Mouse (Mus musculus): ENCODE data around the gene Snx30.

Gene Snx30

DNA sequence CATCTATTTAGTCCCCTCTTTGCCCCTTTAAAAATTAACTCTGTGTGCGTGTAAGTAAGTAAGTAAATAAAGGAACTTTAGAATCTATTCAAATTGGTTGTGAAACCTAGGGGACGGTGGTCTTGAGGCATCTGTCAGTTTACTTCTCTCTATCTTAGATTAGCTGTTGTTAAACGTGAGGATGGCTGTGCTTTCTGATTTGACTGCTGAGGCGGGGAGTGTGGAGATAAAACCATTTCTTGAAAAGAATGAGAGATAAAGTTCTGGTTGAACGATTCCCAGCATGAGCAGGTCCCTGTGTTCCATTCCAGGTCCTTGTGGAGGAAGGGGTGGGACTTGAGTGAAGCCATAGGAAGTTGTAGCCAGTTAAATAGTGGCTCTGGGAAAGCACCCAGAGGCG lies 67.6 kb downstream of the Snx30 start:
- DNase-seq (ENCODE audit: low read depth): no peak

DNA sequence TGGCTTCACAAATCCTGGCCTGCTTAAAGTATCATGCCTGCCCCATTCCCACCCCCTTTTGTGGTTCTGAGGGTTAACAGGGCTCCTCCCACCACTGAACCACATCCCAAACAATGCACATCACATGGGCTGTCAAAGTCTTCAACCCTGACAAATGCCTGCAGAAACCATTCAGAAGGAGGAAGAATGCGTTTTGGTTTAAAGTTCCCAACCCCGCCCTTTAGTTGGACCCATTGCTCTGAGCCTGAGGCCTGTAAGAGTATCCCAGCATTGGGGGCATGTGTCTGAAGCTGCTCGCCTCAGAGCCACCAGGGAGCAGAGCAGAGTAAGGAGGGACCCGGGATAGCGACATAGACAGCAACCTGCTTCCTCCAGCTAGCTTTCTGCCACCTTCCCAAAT lies 68.2 kb downstream of the Snx30 start:
- no peak for DNase-seq (ENCODE audit: low read depth)

DNA sequence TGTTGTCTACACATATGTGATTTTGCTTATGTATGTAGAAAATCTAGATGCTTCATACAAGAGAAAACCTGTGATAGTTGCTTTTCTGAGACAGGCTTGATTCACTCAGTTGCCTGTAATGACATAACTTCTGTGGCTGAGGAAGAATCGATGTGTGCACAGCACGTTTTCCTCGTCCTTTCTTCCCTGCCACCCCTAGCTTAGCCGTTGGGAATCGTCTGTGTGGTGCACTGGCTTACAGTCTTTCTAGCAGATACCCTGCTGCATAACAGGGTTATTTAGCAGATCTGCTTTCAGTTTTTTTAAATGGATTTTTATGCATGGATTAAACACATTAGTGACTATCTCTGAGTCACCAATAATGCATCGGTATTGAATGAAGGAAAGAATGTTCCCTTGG lies 70.9 kb downstream of the Snx30 start:
- no peak for DNase-seq (ENCODE audit: low read depth)

DNA sequence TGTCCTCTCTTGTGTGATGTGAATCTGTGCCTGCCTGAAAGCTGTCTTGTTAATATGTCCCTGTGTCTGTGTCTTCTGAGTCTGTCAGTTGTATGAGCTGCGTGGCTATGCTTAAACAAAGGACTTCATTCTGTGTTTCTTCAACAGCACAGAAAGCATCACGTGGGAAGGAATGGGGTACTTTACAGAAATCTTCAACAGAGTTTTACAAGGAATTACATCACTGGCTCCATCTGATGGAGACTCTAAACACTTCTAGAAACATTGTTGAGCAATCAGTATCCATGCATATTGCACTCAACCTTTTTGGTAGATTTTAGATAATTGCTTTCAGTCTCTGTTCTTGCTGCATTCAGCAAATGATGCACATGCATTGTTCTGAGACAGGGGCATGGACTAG lies 71.4 kb downstream of the Snx30 start:
- no peak for DNase-seq (ENCODE audit: low read depth)

DNA sequence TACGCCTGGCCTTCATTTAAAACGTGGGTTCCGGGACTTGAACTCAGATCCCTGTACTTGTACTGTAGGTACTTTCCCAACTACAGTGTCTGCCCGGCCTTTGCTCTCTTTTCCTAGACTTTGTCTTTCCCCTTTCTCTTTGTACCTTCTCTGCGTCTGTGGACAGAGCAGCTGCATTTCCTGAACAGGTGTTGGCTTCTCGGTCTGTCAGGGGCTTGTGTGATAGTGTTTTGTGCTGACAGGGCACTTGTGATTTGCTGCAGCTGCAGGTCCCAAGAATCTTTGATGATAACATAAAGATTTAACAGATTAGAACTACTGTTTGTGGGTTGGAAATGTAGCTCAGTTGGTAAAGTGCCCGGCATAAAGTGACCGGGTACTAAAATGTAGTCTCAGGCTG lies 73.0 kb downstream of the Snx30 start:
- DNase-seq (ENCODE audit: low read depth): no peak

DNA sequence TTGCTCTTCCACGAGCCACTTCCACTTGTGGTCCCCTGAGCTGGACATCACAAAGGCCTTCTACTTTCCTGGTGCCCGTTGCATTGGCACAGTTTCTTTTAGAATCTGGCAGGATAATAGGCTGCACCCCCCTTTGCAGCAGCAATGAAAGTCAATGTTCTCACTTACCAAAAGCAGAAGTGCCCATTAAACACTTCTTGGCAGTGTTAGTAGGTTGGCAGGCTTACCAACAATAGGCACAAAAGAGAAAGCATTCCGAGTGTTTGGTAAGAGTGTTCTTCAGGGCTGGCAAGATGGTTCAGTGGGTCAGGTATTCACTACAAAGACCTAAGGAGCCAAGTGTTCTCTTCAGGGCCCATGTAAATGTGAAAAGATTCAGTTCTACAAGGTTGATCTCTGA lies 73.8 kb downstream of the Snx30 start:
- no peak for DNase-seq (ENCODE audit: low read depth)

DNA sequence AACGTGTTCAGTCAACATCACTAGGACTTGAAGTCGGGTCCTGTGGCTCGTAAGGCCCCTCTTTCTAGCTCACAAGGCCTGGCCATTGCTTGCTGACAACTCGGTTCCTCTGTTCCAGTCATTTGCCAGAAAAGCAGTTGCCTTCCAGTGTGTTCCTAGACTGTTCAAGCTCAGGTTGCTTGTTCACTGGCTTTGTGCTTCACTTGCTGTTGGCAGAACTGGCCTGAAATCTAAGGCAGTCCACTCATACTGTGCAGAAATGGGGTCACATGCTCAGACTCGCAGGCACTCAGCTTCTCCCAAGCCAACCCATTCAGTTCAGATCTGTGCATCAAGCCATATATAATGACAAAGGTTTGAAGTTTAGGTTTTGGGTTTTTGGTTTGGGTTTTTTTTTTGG lies 75.1 kb downstream of the Snx30 start:
- DNase-seq (ENCODE audit: low read depth): no peak

DNA sequence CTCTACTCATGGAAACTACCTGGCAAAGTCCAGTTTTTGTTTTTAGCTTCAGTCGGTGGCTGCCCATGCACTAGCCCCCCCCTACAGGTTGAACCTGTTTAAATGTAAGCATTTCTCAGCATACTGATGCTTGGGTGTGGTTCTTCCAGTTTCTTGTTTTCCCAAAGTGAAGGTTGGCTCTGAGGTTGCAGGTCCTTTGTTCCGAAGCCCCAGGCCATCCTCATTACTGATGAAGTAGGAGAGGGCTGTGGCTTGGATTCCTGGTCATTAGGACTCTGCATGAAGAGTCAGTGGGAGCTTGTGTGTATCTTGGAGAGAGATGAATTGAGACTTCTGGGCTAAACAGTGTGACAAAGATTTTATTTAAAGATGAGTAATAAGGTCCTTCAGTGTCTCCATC lies 75.6 kb downstream of the Snx30 start:
- DNase-seq (ENCODE audit: low read depth): no peak

DNA sequence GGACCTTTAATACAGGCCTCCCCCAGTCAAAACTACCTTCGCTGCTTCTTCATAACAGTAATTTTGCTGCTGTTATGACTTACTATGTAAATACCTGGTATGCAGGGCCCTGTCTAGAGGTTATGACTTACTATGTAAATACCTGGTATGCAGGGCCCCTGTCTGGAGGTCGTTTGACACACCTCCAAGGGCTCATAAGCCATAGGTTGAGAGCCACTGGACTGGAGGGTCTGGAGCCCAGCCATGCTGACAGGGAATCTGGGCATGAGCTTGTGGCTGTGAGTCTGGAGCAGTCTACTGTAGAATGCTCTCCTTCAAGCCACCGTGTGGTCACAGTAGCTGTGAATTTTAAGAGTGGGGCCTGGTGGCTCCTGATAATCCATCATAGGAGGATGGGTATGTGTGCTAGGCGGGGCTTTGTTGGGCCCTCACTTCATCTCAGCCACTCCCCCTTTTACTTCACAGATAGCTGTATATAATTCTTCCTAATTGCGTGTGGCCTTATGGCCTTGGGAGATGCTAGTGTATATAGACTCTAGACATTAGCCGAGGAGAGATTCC lies 78.6 kb downstream of the Snx30 start:
- no peak for DNase-seq (ENCODE audit: low read depth)

DNA sequence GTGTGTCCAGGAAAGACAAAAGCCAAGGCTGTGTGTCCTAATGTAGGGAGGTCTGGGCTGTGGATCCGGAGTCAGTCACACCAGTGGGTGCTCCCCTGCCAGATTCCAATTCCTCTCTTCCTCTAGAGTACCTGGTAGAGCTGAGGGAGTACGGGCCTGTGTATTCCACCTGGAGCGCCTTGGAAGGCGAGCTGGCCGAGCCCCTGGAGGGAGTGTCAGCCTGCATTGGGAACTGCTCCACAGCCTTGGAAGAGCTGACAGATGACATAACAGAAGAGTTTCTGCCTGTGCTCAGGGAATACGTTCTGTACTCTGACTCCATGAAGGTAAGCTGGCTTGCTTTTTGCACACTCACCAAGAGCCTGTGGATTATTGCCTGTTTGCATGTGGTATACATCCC lies 80.6 kb downstream of the Snx30 start:
- no peak for DNase-seq (ENCODE audit: low read depth)

DNA sequence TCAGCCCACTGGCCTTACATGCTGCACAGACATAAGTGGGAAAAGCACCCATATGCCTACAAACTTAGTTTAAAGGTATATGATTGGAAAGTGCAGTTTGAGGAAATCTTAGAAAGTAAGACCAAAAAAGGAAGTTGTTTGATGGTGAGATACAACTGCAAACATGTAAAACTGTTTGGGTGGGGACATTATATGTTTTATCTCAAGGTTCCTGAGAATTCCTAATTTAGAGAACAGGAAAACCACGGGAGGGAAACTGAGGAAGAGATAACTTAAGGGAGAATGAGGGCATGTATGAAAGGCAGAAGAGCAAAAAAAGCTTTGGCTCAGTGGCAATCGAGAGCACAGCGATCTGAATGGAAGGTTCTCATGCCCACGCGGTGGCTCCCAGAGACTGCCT lies 81.4 kb downstream of the Snx30 start:
- DNase-seq (ENCODE audit: low read depth): no peak

DNA sequence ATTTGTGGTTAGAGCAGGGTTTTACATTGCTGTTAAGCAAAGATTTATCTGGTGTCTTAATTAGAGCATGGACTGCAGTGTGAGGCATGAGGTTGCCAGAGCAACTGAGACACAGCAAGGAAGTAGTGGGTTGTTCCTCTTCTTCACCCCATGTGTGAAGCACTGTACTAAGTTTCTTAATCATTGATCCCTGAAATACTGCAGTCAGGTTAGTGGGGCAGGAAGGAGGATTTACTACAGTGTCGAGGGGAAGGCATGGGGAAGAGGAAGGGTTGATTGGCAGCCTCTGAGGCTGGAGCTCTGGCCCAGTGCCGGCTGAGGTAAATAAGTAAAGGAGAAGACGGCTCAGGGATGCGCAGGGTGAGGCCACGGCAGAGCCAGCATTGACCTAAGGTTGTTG lies 82.4 kb downstream of the Snx30 start:
- no peak for DNase-seq (ENCODE audit: low read depth)

DNA sequence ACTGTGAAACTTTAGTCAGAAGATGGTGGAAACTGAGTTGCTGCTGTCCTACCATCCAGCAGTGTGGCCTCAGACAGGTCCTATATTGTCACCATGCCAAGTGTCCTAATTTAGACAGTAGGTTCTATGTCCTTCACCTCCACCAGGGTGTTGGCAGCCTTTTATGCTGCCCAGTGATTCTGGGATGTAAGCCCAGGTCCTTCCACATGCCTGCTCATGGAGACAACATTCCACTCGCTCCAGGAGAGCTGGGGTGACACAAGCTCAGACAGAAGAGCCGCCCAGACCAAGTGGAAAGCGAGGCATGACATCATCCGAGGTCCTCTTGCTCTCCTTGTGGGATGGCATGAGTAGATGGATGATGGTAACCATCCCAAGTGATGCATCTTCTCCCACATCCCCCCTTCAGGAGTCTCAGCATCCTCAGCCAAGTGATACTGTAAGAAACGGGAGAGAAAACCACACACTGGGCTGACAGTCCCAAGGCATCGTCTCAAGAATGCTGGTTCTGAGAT lies 84.5 kb downstream of the Snx30 start:
- DNase-seq (ENCODE audit: low read depth): no peak

DNA sequence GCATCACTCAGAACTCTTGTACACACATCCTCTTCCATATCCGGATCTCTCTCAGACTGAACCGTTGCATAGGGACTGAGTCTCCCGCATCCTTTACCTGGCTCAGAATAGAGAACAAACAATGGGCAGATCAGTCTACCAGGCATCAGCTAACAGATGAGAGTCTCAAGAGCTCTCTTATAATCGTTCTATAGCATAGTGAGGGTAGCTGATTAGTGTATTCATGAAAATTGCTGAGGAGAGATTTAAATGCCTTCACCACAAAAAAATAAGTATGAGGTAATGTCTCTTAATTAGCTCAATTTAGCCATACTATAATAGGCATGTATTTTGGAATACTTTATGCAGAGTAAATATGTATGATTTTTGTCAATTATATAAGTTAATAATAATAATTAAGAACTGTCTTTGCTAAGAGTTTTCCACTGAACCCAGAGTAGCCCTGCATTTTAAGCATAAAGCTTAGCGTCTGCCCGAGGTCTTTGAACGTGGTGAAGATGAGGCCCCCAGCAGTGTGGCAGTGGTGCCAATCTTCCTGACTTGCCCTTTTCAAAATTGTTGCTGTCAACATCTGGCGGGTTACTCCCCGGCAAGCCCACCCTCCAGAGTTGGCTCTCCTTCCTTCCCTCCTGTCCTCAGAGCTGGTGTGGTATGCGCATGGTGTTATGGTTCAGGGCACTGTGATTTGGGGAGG lies 86.2 kb downstream of the Snx30 start:
- DNase-seq (ENCODE audit: low read depth): no peak

DNA sequence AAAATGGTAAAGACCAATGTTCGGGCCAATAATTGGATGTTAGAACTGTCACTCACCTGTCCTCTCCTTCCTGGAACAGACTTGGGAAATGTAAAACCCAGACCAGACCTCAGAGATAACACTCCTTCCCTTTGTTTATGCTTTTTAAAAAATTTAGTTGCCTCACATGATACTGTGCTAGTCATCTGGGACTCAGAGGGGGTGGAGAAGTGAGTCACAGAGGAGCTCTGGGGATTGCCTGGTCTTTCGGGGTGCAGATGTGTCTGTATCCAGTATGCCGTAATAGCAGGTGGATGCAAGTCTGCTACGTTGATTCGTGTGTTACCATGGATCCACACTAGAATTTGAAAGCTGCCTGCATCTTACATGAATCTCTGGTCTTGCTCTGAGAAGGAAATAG lies 87.1 kb downstream of the Snx30 start:
- no peak for DNase-seq (ENCODE audit: low read depth)

DNA sequence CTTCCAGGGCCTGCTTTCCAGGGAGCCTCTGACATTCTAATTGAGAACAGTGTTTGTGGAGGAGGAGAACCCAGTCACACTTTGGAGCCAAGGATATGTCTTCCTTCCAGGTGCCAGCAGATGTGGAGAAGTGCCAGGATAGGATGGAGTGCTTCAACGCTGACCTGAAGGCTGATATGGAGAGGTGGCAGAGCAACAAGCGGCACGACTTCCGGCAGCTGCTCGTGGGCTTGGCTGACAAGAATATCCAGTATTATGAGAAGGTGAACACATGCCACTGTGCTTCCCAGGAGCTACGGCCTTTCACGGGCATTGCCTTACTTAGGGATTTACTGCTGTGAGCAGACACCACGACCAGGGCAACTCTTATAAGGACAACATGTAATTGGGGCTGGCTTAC lies 88.8 kb downstream of the Snx30 start:
- DNase-seq (ENCODE audit: low read depth): no peak

DNA sequence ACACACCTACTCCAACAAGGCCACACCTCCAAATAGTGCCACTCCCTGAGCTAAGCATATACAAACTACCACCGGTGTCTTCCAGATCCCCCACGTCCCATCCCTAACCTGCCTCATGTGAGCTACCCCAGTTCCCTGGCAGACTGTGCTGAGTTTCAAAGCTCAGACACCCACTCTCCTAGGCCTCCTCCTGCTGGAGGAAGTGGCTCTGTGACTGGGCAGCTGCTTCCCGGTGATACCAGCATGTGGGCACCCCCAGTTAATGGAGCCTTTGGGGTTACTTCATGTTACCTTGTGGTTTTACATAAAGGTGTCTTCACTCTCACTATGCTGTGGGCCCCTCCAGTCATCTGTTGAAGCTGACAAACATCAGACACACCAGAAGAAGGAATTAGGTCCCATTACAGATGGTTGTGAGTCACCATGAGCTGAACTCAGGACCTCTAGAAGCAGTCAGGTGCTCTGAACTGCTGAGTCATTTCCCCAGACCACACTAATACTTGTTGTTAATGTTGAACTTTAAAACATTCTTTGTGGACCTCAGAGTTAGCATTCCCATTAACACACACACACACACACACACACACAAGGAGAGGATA lies 89.4 kb downstream of the Snx30 start:
- DNase-seq (ENCODE audit: low read depth): no peak

DNA sequence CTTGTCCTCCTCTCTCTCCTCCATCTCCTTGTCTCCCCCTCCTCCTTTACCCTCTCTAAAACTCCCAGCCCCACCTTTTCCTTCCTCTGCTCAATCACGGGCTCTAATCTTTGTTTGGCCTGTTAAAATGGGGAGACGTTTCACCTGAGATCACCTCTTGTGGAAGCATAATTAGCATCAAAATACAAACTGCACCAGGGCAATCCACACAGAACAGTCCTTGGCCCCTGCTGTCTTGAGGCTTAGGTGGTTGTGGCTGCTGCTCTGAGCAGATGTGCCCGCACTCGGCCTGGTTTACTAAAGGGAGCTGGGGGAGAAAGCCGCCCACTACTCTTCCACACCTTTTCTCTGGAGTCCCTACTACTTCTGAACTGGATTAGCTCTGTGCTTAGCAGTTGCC lies 90.4 kb downstream of the Snx30 start:
- no peak for DNase-seq (ENCODE audit: low read depth)

DNA sequence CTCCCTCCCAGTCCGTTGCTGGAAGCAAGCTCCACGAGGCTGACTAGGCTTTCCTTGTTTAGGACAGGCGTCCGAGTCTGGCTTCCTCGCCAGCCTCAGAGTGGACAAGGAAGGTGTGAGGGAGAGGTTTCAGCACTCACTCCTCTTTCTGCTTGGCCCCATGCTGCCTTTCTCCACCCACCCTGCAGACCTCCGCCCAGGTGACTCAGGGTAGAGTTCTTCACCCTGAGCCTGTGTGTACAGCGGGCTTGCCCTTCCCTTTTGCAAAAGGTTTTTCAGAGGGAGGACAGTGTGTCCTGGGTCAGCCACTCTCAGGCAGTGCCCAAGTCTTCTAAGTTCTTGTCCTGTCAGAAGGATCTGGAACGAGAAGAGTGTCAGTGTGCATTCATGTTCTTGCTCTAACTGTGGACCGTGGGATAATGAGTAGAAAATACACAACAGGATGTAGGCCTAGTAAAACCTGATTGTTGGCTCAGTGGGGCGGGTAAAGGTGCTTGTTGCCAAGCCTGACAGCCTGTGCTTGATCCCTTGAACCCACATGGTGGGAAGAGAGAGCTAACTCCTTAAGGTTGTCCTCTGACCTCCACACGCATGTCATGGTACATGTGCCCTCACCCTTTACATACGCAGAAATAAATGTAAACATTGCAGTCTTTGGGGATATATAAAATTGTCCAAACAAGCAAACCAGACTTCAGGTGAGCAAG lies 92.3 kb downstream of the Snx30 start:
- no peak for DNase-seq (ENCODE audit: low read depth)

DNA sequence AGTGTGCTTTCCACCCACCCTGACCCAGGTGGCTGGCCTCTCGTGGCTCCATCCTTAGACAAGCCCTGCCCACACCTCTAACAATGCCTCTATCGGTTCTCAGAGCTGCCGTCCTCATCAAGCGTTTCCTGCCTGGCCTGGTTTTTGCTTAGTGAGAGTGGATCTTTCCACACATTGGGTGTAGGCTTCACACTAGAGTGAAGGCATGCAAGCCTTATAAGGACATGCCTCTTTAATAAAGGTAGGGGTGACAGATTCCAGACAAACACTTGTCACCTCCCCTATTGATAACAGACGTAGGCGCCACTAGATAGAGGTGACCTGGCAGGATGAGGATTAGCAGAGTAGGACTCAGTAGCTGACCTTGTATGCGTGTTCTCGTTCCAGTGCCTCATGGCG lies 92.9 kb downstream of the Snx30 start:
- DNase-seq (ENCODE audit: low read depth): no peak

DNA sequence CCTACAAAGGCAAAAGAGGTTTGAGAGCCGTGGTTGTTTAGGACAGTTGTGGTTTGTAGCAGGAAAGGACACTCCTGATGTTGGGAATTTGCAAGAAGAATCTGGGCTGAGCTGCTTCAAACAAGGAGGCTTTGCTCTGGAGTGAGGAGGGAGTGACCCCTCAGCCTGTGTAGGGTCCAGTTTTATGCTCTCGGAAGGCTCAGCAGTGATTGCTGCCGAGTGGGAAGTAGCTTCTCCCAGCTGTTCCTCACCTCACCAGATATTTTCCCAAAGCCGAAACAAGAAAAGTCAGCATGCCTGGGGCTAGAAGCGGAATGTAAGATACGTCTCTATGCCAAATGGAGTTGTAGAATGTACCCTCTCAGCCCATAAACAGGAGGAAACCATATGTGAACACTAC lies 96.2 kb downstream of the Snx30 start:
- DNase-seq (ENCODE audit: low read depth): no peak

DNA sequence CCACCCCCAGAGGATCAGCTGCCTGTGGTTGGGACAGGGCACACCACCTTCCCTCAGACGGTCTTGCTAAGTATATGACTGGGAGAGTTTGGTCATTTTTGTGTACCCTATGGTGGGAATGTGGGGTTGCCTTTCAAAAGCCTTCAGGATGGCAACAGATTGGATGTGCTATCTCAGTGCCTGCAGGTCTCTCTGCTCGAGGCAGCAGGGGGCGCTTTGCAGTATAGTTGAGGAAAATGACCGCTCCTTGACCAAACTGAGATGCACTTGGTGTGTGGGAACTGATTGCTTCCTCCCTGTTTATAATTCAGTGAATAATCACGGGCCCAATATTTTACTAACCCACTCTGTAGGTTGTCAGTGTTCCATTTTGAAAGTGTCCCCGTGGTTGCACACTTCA lies 96.9 kb downstream of the Snx30 start:
- no peak for DNase-seq (ENCODE audit: low read depth)

DNA sequence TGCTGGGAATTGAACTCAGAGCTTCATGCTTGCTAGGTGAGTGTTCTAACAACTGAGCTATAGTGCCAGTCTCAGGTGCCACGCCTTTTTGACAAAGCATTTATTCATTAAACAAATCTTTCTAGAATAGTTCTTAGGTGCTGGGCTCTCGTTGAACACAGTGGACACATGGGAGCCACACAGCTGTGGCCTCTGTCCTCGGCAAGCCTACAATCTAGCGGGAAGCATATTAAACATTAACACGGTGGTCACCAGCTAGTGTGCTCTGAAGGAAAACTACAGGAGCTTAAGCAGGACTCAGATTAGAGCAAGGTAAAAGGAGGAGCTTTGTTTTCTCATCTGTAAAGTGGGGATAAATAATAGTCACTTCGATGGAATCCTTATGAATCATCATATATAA lies 101.5 kb downstream of the Snx30 start:
- no peak for DNase-seq (ENCODE audit: low read depth)
